Mouse (Mus musculus): Measurements from ENCODE around the gene Pip5k1b. TPM values are rescaled to one million over a fixed set of nuclear protein-coding genes. Genes with fewer than 3 reads are reported as not detected.

The Pip5k1b gene
- polyA plus RNA-seq, 1 experiment = 0.68 TPM

GRCm38 (mm10) chr19:24508087-24508767, 47.4 kb downstream of the Pip5k1b start:
- TF ChIP-seq CEBPB (IDR thresholded peaks at IDR 0.05; ENCODE audit: low read depth) (no peak), MAX (IDR thresholded peaks at IDR 0.05) (no peak), USF1 (IDR thresholded peaks at IDR 0.05; ENCODE audit: low read depth) (no peak), MYOD1 (IDR thresholded peaks at IDR 0.05; ENCODE audit: control insufficient read depth, insufficient read length, low read depth) (no peak), CTCF (IDR thresholded peaks at IDR 0.05; ENCODE audit: control insufficient read depth, insufficient read depth, insufficient read length) (no peak)
- no peak overlapping the region for H3ac ChIP-seq (ENCODE audit: control insufficient read depth, insufficient read length, low read depth)
- no peaks in the 10 kb centered on the region for H3K79me3 ChIP-seq (ENCODE audit: low read depth)
- no peaks in the 10 kb centered on the region for H3K79me2 ChIP-seq (ENCODE audit: control insufficient read depth, insufficient read depth)
- H3K27me3 ChIP-seq (ENCODE audit: control insufficient read depth, insufficient read depth, insufficient read length) = no peaks in the 10 kb centered on the region
- no peak overlapping the region for H3K4me3 ChIP-seq (ENCODE audit: insufficient read depth, poor library complexity, severe bottlenecking)
- no peaks in the 10 kb centered on the region for H3K36me3 ChIP-seq (ENCODE audit: control insufficient read depth, insufficient read depth)

GRCm38 (mm10) chr19:24502736-24503421, 52.8 kb downstream of the Pip5k1b start:
- no peaks in the 10 kb centered on the region for H3K79me3 ChIP-seq (ENCODE audit: low read depth)
- no peaks in the 10 kb centered on the region for H3K36me3 ChIP-seq (ENCODE audit: control insufficient read depth, insufficient read depth)
- H3ac ChIP-seq (ENCODE audit: control insufficient read depth, insufficient read length, low read depth) = no peak overlapping the region
- H3K4me3 ChIP-seq (ENCODE audit: insufficient read depth, poor library complexity, severe bottlenecking) = no peak overlapping the region
- TF ChIP-seq USF1 (IDR thresholded peaks at IDR 0.05; ENCODE audit: low read depth) (no peak), MAX (IDR thresholded peaks at IDR 0.05) (no peak)
- no peaks in the 10 kb centered on the region for H3K27me3 ChIP-seq (ENCODE audit: control insufficient read depth, insufficient read depth, insufficient read length)
- no peaks in the 10 kb centered on the region for H3K79me2 ChIP-seq (ENCODE audit: control insufficient read depth, insufficient read depth)

GRCm38 (mm10) chr19:24501525-24501924, 54.1 kb downstream of the Pip5k1b start:
- H3K36me3 ChIP-seq (ENCODE audit: control insufficient read depth, insufficient read depth) = no peaks in the 10 kb centered on the region
- H3K79me2 ChIP-seq (ENCODE audit: control insufficient read depth, insufficient read depth) = no peaks in the 10 kb centered on the region
- no peaks in the 10 kb centered on the region for H3K27me3 ChIP-seq (ENCODE audit: control insufficient read depth, insufficient read depth, insufficient read length)
- H3K4me3 ChIP-seq (ENCODE audit: insufficient read depth, poor library complexity, severe bottlenecking) = no peak overlapping the region
- no peaks in the 10 kb centered on the region for H3K79me3 ChIP-seq (ENCODE audit: low read depth)
- TF ChIP-seq FOSL1 (IDR thresholded peaks at IDR 0.05; ENCODE audit: insufficient read depth, low read length, poor library complexity, severe bottlenecking) (no peak), CEBPB (IDR thresholded peaks at IDR 0.05; ENCODE audit: low read depth) (no peak), MYOG (IDR thresholded peaks at IDR 0.05; ENCODE audit: control insufficient read depth, extremely low read depth, insufficient read length) (no peak), USF1 (IDR thresholded peaks at IDR 0.05; ENCODE audit: low read depth) (no peak), MYOD1 (IDR thresholded peaks at IDR 0.05; ENCODE audit: control insufficient read depth, insufficient read length, low read depth) (no peak), MAX (IDR thresholded peaks at IDR 0.05) (no peak), CTCF (IDR thresholded peaks at IDR 0.05; ENCODE audit: control insufficient read depth, insufficient read depth, insufficient read length) (no peak)
- no peak overlapping the region for H3ac ChIP-seq (ENCODE audit: control insufficient read depth, insufficient read length, low read depth)

- no peaks in the 10 kb centered on the region for H3K36me3 ChIP-seq (ENCODE audit: control insufficient read depth, insufficient read depth)
- TF ChIP-seq MYOD1 (IDR thresholded peaks at IDR 0.05; ENCODE audit: control insufficient read depth, insufficient read length, low read depth) (no peak), MYOG (IDR thresholded peaks at IDR 0.05; ENCODE audit: control insufficient read depth, extremely low read depth, insufficient read length) (no peak), CEBPB (IDR thresholded peaks at IDR 0.05; ENCODE audit: low read depth) (no peak), CTCF (IDR thresholded peaks at IDR 0.05; ENCODE audit: control insufficient read depth, insufficient read depth, insufficient read length) (no peak), MAX (IDR thresholded peaks at IDR 0.05) (no peak), USF1 (IDR thresholded peaks at IDR 0.05; ENCODE audit: low read depth) (no peak), FOSL1 (IDR thresholded peaks at IDR 0.05; ENCODE audit: insufficient read depth, low read length, poor library complexity, severe bottlenecking) (no peak)
- H3ac ChIP-seq (ENCODE audit: control insufficient read depth, insufficient read length, low read depth) = no peak overlapping the region
- H3K79me3 ChIP-seq (ENCODE audit: low read depth) = no peaks in the 10 kb centered on the region
- H3K27me3 ChIP-seq (ENCODE audit: control insufficient read depth, insufficient read depth, insufficient read length) = no peaks in the 10 kb centered on the region
- H3K79me2 ChIP-seq (ENCODE audit: control insufficient read depth, insufficient read depth) = no peaks in the 10 kb centered on the region
- H3K4me3 ChIP-seq (ENCODE audit: insufficient read depth, poor library complexity, severe bottlenecking) = no peak overlapping the region
These were observed 55.2 kb downstream of the Pip5k1b start for GRCm38 (mm10) chr19:24500431-24500830.

- Histone ChIP-seq H3K27me3 (ENCODE audit: control insufficient read depth, insufficient read depth, insufficient read length) (no peaks in the 10 kb centered on the region), H3K79me2 (ENCODE audit: control insufficient read depth, insufficient read depth) (no peaks in the 10 kb centered on the region), H3K79me3 (ENCODE audit: low read depth) (no peaks in the 10 kb centered on the region), H3ac (ENCODE audit: control insufficient read depth, insufficient read length, low read depth) (no peak overlapping the region), H3K36me3 (ENCODE audit: control insufficient read depth, insufficient read depth) (no peaks in the 10 kb centered on the region), H3K4me3 (ENCODE audit: insufficient read depth, poor library complexity, severe bottlenecking) (no peak overlapping the region)
- TF ChIP-seq CTCF (IDR thresholded peaks at IDR 0.05; ENCODE audit: control insufficient read depth, insufficient read depth, insufficient read length) (no peak), MYOG (IDR thresholded peaks at IDR 0.05; ENCODE audit: control insufficient read depth, extremely low read depth, insufficient read length) (no peak), FOSL1 (IDR thresholded peaks at IDR 0.05; ENCODE audit: insufficient read depth, low read length, poor library complexity, severe bottlenecking) (no peak), CEBPB (IDR thresholded peaks at IDR 0.05; ENCODE audit: low read depth) (no peak), MYOD1 (IDR thresholded peaks at IDR 0.05; ENCODE audit: control insufficient read depth, insufficient read length, low read depth) (no peak), USF1 (IDR thresholded peaks at IDR 0.05; ENCODE audit: low read depth) (no peak), MAX (IDR thresholded peaks at IDR 0.05) (no peak)
These were observed 56.4 kb downstream of the Pip5k1b start for GRCm38 (mm10) chr19:24499291-24499690.

GRCm38 (mm10) chr19:24493887-24494286, 61.8 kb downstream of the Pip5k1b start:
- Histone ChIP-seq H3K36me3 (ENCODE audit: control insufficient read depth, insufficient read depth) (no peaks in the 10 kb centered on the region), H3K27me3 (ENCODE audit: control insufficient read depth, insufficient read depth, insufficient read length) (no peaks in the 10 kb centered on the region), H3K79me3 (ENCODE audit: low read depth) (no peaks in the 10 kb centered on the region), H3ac (ENCODE audit: control insufficient read depth, insufficient read length, low read depth) (no peak overlapping the region), H3K79me2 (ENCODE audit: control insufficient read depth, insufficient read depth) (no peaks in the 10 kb centered on the region), H3K4me3 (ENCODE audit: insufficient read depth, poor library complexity, severe bottlenecking) (no peak overlapping the region)
- TF ChIP-seq MYOG (IDR thresholded peaks at IDR 0.05; ENCODE audit: control insufficient read depth, extremely low read depth, insufficient read length) (no peak), USF1 (IDR thresholded peaks at IDR 0.05; ENCODE audit: low read depth) (no peak), CEBPB (IDR thresholded peaks at IDR 0.05; ENCODE audit: low read depth) (no peak), MYOD1 (IDR thresholded peaks at IDR 0.05; ENCODE audit: control insufficient read depth, insufficient read length, low read depth) (no peak), FOSL1 (IDR thresholded peaks at IDR 0.05; ENCODE audit: insufficient read depth, low read length, poor library complexity, severe bottlenecking) (no peak), CTCF (IDR thresholded peaks at IDR 0.05; ENCODE audit: control insufficient read depth, insufficient read depth, insufficient read length) (no peak)
